Mouse (Mus musculus): ENCODE results near the gene Ugt1a1. TPM values are rescaled to one million over a fixed set of nuclear protein-coding genes. Genes with fewer than 3 reads are reported as not detected.
A peak's percentile ranks its signal among the peaks of the same experiment; 100 is the strongest.
"Not testable (repeated sequence)": the region's sequence is repeated elsewhere in the genome, so short reads cannot be mapped to it uniquely, and the experiment has no call there.

The Ugt1a1 gene
- total and polyA plus RNA-seq, 2 experiments, result 574 to 719 TPM

DNA sequence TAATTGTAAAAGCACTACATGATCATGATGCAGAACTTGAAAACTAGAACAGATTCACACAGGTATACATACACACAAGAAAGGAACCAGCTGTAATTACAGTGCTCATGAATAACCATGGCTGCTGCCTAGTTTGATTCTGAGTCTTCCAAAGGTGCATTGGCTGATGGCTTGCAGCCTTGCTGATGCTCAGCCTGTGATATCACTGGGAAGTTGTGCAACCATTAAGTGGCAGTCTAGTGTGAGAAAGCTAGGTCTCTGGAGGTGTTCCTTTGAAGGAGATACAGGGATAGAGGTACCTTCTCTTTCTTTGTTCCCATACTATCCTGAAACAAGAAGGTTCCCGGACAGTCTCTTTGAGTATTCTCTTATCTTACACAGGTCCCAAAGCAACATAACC is 7.3 kb downstream of the Ugt1a1 start:
- Histone ChIP-seq H3K4me1 (ENCODE audit: control insufficient read depth, insufficient read depth, low read length) (peaks cover 8% of the 10 kb centered on the region), H3K4me3 (ENCODE audit: insufficient read depth, low read depth, low read length) (no peak overlapping the region), H3K9ac (ENCODE audit: low read depth, low read length) (no peak overlapping the region), H3K27ac (replicated peaks; ENCODE audit: insufficient read depth, low read depth, low read length) (no peak overlapping the region), H3K36me3 (ENCODE audit: control insufficient read depth, insufficient read depth, low read length) (peaks cover 27% of the 10 kb centered on the region), H3K27me3 (ENCODE audit: control insufficient read depth, insufficient read depth, low read length) (no peaks in the 10 kb centered on the region), H3K79me2 (ENCODE audit: control insufficient read depth, insufficient read depth, low read length) (peaks cover 8% of the 10 kb centered on the region)
- 16% methylated on average over 1 of the region's 1 CpGs for WGBS
- TF ChIP-seq CTCF (IDR thresholded peaks at IDR 0.05; ENCODE audit: low read depth, low read length), result no peak
- TF ChIP-seq POLR2A (IDR thresholded peaks at IDR 0.05; ENCODE audit: extremely low read depth, insufficient read depth, low read length), result no peak
- peak; percentile 70 for DNase-seq (ENCODE audit: extremely low read depth, low read depth, low spot score)

DNA sequence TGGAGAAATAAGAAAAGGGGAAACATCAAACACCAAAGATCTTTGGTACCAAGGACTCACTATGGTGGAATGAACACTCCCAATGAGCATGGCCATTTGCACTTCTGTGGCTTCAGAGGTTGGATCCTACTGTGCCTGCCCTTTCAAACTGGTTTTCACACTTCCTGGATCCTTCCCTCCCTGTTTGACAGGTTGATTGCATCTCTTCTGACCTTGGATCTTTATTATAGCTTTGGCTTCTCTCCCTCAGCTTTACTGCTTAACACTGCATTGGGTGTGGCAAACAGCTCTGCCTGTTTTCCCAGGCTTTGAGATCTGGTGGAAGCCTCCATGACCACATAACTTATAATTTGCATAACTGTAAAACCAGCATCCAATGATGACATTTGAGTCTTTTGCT is 8.6 kb downstream of the Ugt1a1 start:
- TF ChIP-seq POLR2A (IDR thresholded peaks at IDR 0.05; ENCODE audit: extremely low read depth, insufficient read depth, low read length) (no peak), CTCF (IDR thresholded peaks at IDR 0.05; ENCODE audit: low read depth, low read length) (no peak)
- Histone ChIP-seq H3K4me3 (ENCODE audit: insufficient read depth, low read depth, low read length) (no peak overlapping the region), H3K4me1 (ENCODE audit: control insufficient read depth, insufficient read depth, low read length) (peaks cover 2% of the 10 kb centered on the region; the same call in 1 of the 2 replicates), H3K27me3 (ENCODE audit: control insufficient read depth, insufficient read depth, low read length) (no peaks in the 10 kb centered on the region), H3K36me3 (ENCODE audit: control insufficient read depth, insufficient read depth, low read length) (peaks cover 22% of the 10 kb centered on the region), H3K9ac (ENCODE audit: low read depth, low read length) (no peak overlapping the region), H3K27ac (replicated peaks; ENCODE audit: insufficient read depth, low read depth, low read length) (no peak overlapping the region), H3K79me2 (ENCODE audit: control insufficient read depth, insufficient read depth, low read length) (no peaks in the 10 kb centered on the region)
- peak; percentile 53 for DNase-seq (ENCODE audit: extremely low read depth, low read depth, low spot score)

DNA sequence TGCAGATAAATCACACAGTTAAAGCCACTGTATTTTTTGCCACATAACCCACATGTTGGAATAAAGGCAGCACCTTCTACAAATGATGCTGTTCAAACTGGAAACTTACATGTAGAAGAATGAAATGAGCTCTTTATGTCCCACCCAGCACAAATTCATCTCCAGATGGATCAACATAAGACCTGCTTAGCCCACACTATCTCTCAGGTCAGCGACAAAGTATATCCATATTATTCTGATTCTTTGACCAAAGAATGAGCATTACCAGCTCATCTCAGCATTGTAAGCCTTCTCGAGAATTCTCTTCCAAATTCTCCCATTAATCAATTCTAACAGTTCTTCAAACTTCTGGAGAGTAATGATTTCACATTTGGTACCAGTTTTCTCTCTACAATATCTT is 10.5 kb downstream of the Ugt1a1 start:
- no peak for DNase-seq (ENCODE audit: extremely low read depth, low read depth, low spot score)
- Histone ChIP-seq H3K27ac (replicated peaks; ENCODE audit: insufficient read depth, low read depth, low read length) (no peak overlapping the region), H3K36me3 (ENCODE audit: control insufficient read depth, insufficient read depth, low read length) (peaks cover 5% of the 10 kb centered on the region), H3K4me3 (ENCODE audit: insufficient read depth, low read depth, low read length) (no peak overlapping the region), H3K4me1 (ENCODE audit: control insufficient read depth, insufficient read depth, low read length) (peaks cover 2% of the 10 kb centered on the region; the same call in 1 of the 2 replicates), H3K79me2 (ENCODE audit: control insufficient read depth, insufficient read depth, low read length) (no peaks in the 10 kb centered on the region), H3K27me3 (ENCODE audit: control insufficient read depth, insufficient read depth, low read length) (no peaks in the 10 kb centered on the region), H3K9ac (ENCODE audit: low read depth, low read length) (no peak overlapping the region)
- 52% methylated on average over 2 of the region's 2 CpGs for WGBS
- TF ChIP-seq POLR2A (IDR thresholded peaks at IDR 0.05; ENCODE audit: extremely low read depth, insufficient read depth, low read length), result no peak
- no peak for TF ChIP-seq CTCF (IDR thresholded peaks at IDR 0.05; ENCODE audit: low read depth, low read length)

DNA sequence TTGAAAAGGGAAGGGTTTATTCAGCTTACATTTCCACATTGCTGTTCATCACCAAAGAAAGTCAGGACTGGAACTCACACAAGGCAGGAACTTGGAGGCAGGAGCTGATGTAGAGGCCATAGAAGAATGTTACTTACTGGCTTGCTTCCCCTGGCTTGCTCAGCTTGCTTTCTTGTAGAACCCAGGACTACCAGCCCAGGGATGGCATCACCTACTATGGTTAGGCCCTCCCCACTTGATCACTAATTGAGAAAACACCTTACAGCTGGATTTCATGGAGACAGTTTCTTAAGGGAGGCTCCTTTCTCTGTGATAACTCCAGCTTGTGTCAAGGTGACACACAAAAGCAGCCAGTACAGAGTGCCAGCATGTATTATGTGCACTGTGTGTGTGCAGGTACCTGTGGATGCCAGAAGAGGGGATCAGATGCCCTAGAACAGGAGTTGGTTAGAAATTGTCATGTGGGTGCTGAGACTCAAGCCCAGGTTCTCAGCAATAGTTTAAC is 11.3 kb downstream of the Ugt1a1 start:
- not testable (repeated sequence) for H3K4me1 ChIP-seq (ENCODE audit: control insufficient read depth, insufficient read depth, low read length); H3K27ac ChIP-seq (replicated peaks; ENCODE audit: insufficient read depth, low read depth, low read length); H3K9ac ChIP-seq (ENCODE audit: low read depth, low read length); DNase-seq (ENCODE audit: extremely low read depth, low read depth, low spot score); H3K36me3 ChIP-seq (ENCODE audit: control insufficient read depth, insufficient read depth, low read length); H3K79me2 ChIP-seq (ENCODE audit: control insufficient read depth, insufficient read depth, low read length); H3K27me3 ChIP-seq (ENCODE audit: control insufficient read depth, insufficient read depth, low read length); H3K4me3 ChIP-seq (ENCODE audit: insufficient read depth, low read depth, low read length)

DNA sequence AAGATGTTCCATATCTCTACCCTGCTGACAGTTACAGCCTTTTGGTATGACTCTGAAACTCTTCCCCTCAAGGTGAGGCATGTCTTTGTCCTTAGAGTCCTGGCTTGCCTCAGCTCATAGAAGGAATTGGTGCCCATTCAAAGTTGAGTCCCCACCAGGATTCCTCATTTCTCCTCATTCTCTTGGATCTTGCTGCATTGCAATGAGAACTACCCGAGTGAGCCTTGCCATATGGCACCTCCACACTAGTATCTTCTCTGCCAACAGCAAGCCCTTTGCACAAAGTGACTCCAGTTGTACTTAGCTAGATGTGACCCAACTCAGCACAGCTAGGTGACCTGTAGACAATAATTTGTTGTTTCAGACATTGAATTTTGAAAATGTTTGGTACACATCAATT is 11.8 kb downstream of the Ugt1a1 start:
- Histone ChIP-seq H3K27me3 (ENCODE audit: control insufficient read depth, insufficient read depth, low read length) (no peaks in the 10 kb centered on the region), H3K79me2 (ENCODE audit: control insufficient read depth, insufficient read depth, low read length) (no peaks in the 10 kb centered on the region), H3K4me1 (ENCODE audit: control insufficient read depth, insufficient read depth, low read length) (peaks cover 2% of the 10 kb centered on the region; the same call in 1 of the 2 replicates), H3K4me3 (ENCODE audit: insufficient read depth, low read depth, low read length) (no peak overlapping the region), H3K27ac (replicated peaks; ENCODE audit: insufficient read depth, low read depth, low read length) (no peak overlapping the region), H3K9ac (ENCODE audit: low read depth, low read length) (no peak overlapping the region), H3K36me3 (ENCODE audit: control insufficient read depth, insufficient read depth, low read length) (no peaks in the 10 kb centered on the region)
- DNase-seq (ENCODE audit: extremely low read depth, low read depth, low spot score), result peak; percentile 72
- WGBS, result 45% methylated on average over 1 of the region's 1 CpGs
- TF ChIP-seq CTCF (IDR thresholded peaks at IDR 0.05; ENCODE audit: low read depth, low read length) (no peak), POLR2A (IDR thresholded peaks at IDR 0.05; ENCODE audit: extremely low read depth, insufficient read depth, low read length) (no peak)

DNA sequence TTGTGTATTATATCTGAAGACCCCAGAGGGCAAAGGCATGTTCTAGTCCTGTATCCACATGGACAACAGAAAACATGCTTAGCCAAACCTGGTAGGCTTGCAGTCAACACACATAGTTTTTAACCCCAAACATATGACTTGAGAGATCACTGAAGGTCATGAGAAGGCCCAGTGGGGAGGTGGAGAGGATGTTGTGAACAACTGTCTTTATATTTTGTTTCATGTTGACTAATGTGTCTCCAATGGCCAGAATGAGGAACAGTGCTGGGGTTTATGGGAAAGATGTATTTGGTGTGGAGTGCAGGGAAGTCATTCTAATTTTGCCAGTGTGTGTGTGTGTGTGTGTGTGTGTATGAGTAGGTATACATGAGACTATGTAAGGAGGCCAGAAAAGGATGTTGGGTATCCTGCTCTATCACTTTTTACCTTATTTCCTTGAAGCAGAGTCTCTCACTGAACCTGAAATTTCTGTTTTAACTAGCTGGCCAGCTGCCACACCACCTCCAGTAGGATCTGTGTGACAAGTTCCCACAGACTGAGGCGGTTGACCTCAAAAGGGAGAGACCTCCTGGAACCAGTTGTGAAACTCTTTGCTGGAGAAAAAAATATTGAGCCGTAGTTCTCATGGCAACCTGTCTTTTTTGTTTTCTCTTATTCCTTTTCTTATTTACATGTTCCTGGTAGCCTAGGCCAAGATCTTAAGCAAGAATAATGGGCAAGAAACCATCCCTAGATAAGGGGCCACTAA is 12.4 kb downstream of the Ugt1a1 start:
- Histone ChIP-seq H3K9ac (ENCODE audit: low read depth, low read length) (no peak overlapping the region), H3K27ac (replicated peaks; ENCODE audit: insufficient read depth, low read depth, low read length) (no peak overlapping the region), H3K79me2 (ENCODE audit: control insufficient read depth, insufficient read depth, low read length) (no peaks in the 10 kb centered on the region), H3K36me3 (ENCODE audit: control insufficient read depth, insufficient read depth, low read length) (no peaks in the 10 kb centered on the region), H3K27me3 (ENCODE audit: control insufficient read depth, insufficient read depth, low read length) (no peaks in the 10 kb centered on the region), H3K4me1 (ENCODE audit: control insufficient read depth, insufficient read depth, low read length) (peaks cover 2% of the 10 kb centered on the region; the same call in 1 of the 2 replicates), H3K4me3 (ENCODE audit: insufficient read depth, low read depth, low read length) (no peak overlapping the region)
- peak; percentile 100 for DNase-seq (ENCODE audit: extremely low read depth, low read depth, low spot score)
- TF ChIP-seq POLR2A (IDR thresholded peaks at IDR 0.05; ENCODE audit: extremely low read depth, insufficient read depth, low read length) (no peak), CTCF (IDR thresholded peaks at IDR 0.05; ENCODE audit: low read depth, low read length) (no peak)
- WGBS, result 19% methylated on average over 2 of the region's 2 CpGs

DNA sequence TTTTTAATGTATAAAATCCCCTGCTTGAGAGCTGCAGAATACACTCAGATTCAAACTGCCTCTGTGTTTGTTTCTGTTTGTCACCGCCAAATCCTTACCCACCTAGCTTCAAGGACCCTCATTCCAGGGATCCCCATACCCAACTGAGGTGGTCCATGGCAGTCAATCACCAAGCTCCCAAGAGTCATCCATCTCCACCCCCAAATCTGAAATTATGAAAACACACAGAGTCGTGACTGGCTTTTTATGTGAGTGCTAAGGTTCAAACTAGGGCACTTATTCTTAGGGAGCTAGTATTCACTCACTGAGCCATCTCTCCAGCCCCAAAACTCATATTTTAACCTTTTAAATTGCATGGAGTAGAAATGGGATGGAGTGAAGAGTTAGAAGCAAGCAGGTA is 13.5 kb downstream of the Ugt1a1 start:
- not testable (repeated sequence) for H3K9ac ChIP-seq (ENCODE audit: low read depth, low read length); H3K4me3 ChIP-seq (ENCODE audit: insufficient read depth, low read depth, low read length); H3K79me2 ChIP-seq (ENCODE audit: control insufficient read depth, insufficient read depth, low read length); H3K27me3 ChIP-seq (ENCODE audit: control insufficient read depth, insufficient read depth, low read length); H3K36me3 ChIP-seq (ENCODE audit: control insufficient read depth, insufficient read depth, low read length); H3K4me1 ChIP-seq (ENCODE audit: control insufficient read depth, insufficient read depth, low read length); DNase-seq (ENCODE audit: extremely low read depth, low read depth, low spot score)
- WGBS, result 19% methylated on average over 2 of the region's 2 CpGs
- peak overlapping the region; percentile 13; the same call in 1 of the 2 replicates for H3K27ac ChIP-seq (replicated peaks; ENCODE audit: insufficient read depth, low read depth, low read length)

Data from liver, adult 2 months (tissue).